Mouse (Mus musculus) splenic B cell, adult 2 months (primary cell): ENCODE measurements at regions not wholly inside any gene's neighbourhood (a gene's known extent, or its start where the extent isn't known, plus 50 kb on each side); places are given as distances from the start of the nearest gene placed in this dataset.
A peak's percentile ranks its signal among the peaks of the same experiment; 100 is the strongest.

Source experiments
- DNase-seq: peaks from one replicate; pipeline ENCODE4 v3.0.0-alpha.2; 2011; ENCODE audit warnings: low read depth, low spot score
- H3K27me3 ChIP-seq: 2 replicates; pipeline ENCODE4 v1.6.1; 2012; ENCODE audit warnings: mild to moderate bottlenecking, low read length, moderate library complexity, mixed read lengths; ENCODE audit not compliant: control insufficient read depth, poor library complexity, insufficient read depth, severe bottlenecking
- H3K36me3 ChIP-seq: 2 replicates; pipeline ENCODE4 v1.6.1; 2012; ENCODE audit warnings: mild to moderate bottlenecking, low read length, moderate library complexity, mixed read lengths; ENCODE audit not compliant: control insufficient read depth, poor library complexity, insufficient read depth, severe bottlenecking

- Histone ChIP-seq H3K36me3 (no peaks in the 10 kb centered on the region), H3K27me3 (no peaks in the 10 kb centered on the region)
- DNase-seq: no peak
These were observed 87.8 kb upstream of the Clnk start for GRCm38 (mm10) chr5:38964445-38964844.

DNA sequence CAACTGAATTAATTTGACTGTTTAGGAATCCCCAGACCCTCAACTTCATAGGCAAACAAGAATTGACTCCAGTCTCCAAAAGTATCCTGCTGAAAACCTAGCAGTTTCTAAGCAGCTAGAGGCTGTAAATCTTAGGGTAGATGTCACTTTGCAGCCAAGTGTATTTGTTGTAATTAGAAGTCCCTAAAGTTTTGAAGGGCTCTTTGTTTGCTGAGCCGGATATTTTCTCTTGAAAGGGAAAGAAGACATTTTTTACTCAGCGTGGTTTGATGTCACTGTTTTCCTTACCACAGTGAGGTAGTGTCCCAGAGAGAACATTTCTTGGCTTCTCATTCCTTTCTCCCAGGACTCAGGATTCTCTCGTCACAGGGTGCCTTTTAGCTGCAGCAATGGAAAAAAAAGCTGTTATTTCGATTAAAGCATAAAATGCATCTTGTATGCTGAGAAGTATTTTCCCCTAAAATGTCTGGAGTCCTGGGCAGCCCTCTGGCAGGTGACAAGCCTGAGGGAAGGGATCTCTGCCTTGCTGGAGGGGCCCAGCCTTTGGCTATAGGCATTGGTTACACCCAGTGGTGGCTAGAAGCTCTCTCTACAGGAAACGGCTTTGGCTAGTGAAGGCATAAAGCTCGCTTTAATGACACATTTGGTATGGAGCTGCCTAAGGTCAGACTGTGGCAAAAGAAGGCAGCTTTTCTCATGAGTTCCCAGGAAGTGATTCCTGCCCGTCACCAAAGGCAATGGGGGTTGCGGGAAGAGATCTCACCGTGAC, 74.1 kb upstream of the Clnk start:
- DNase-seq: no peak
- no peaks in the 10 kb centered on the region for H3K27me3 ChIP-seq

GRCm38 (mm10) chr5:38945903-38946686, 69.5 kb upstream of the Clnk start:
- Histone ChIP-seq H3K36me3 (no peaks in the 10 kb centered on the region), H3K27me3 (no peaks in the 10 kb centered on the region)
- DNase-seq: peak; percentile 9

More for the DNA sequence above, 74.1 kb upstream of the Clnk start:
- H3K36me3 ChIP-seq: no peaks in the 10 kb centered on the region

GRCm38 (mm10) chr5:38932382-38933079, 55.9 kb upstream of the Clnk start:
- DNase-seq: no peak
- Histone ChIP-seq H3K27me3 (no peaks in the 10 kb centered on the region), H3K36me3 (no peaks in the 10 kb centered on the region)

DNA sequence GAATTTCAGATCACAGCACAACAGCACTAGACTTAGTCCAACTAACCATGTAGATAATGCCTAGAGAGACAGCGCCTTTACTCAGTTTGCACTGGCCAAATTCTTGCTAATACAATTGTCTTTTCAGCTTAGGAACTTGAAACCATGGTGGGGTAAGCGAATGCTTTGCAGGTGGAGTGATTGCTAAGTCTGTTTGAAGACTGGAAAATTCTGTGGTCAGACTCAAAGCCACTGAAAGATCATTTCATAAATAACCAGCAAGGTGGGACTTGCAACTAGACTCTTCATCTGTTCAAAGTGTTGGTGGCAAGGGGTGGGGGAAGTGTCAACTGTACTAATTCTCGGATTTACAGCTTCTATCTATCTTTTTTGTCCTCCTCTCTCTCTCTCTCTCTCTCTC, 50.4 kb upstream of the Clnk start:
- DNase-seq: no peak
- H3K36me3 ChIP-seq: no peaks in the 10 kb centered on the region
- H3K27me3 ChIP-seq: no peaks in the 10 kb centered on the region
